Mouse (Mus musculus) ovary, postnatal 10 days (tissue): Measurements from ENCODE around the gene Nhsl2.

Experiments used
- DNase-seq: peaks from one replicate; pipeline ENCODE4 v3.0.0; 2022; ENCODE audit warnings: low spot score

Nhsl2 gene

GRCm38 (mm10) chrX:101983638-101984037 lies 134.5 kb downstream of the Nhsl2 start:
- no peak for DNase-seq

- DNase-seq: no peak
Measured at GRCm38 (mm10) chrX:101986657-101987367, 137.6 kb downstream of the Nhsl2 start.

GRCm38 (mm10) chrX:101993841-101994571 lies 144.8 kb downstream of the Nhsl2 start:
- DNase-seq: no peak

- no peak for DNase-seq
Measured at GRCm38 (mm10) chrX:101996726-101997125, 147.5 kb downstream of the Nhsl2 start.

- no peak for DNase-seq
Measured at GRCm38 (mm10) chrX:102003632-102004315, 154.6 kb downstream of the Nhsl2 start.

GRCm38 (mm10) chrX:102004370-102004769 lies 155.2 kb downstream of the Nhsl2 start:
- DNase-seq: no peak

GRCm38 (mm10) chrX:102005141-102005641 lies 156.0 kb downstream of the Nhsl2 start:
- no peak for DNase-seq

GRCm38 (mm10) chrX:102007935-102008334 lies 158.8 kb downstream of the Nhsl2 start:
- DNase-seq: no peak

GRCm38 (mm10) chrX:102017213-102017923 lies 168.2 kb downstream of the Nhsl2 start:
- no peak for DNase-seq

- DNase-seq: no peak
Measured at GRCm38 (mm10) chrX:102018890-102019289, 169.7 kb downstream of the Nhsl2 start.

- no peak for DNase-seq
Measured at GRCm38 (mm10) chrX:102019471-102020240, 170.5 kb downstream of the Nhsl2 start.

- DNase-seq: no peak
Measured at GRCm38 (mm10) chrX:102024976-102025375, 175.8 kb downstream of the Nhsl2 start.

GRCm38 (mm10) chrX:102031851-102032250 lies 182.7 kb downstream of the Nhsl2 start:
- DNase-seq: no peak

- DNase-seq: no peak
Measured at GRCm38 (mm10) chrX:102032431-102032830, 183.2 kb downstream of the Nhsl2 start.

- no peak for DNase-seq
Measured at GRCm38 (mm10) chrX:102033566-102033965, 184.4 kb downstream of the Nhsl2 start.

GRCm38 (mm10) chrX:102035671-102036070 lies 186.5 kb downstream of the Nhsl2 start:
- no peak for DNase-seq

GRCm38 (mm10) chrX:102036866-102037361 lies 187.7 kb downstream of the Nhsl2 start:
- no peak for DNase-seq

GRCm38 (mm10) chrX:102037506-102037905 lies 188.3 kb downstream of the Nhsl2 start:
- DNase-seq: no peak

- DNase-seq: no peak
Measured at GRCm38 (mm10) chrX:102041562-102041961, 192.4 kb downstream of the Nhsl2 start.

- DNase-seq: no peak
Measured at GRCm38 (mm10) chrX:102042386-102042785, 193.2 kb downstream of the Nhsl2 start.

GRCm38 (mm10) chrX:102050552-102050951 lies 201.4 kb downstream of the Nhsl2 start:
- DNase-seq: no peak
